In the genomic region with DNA sequence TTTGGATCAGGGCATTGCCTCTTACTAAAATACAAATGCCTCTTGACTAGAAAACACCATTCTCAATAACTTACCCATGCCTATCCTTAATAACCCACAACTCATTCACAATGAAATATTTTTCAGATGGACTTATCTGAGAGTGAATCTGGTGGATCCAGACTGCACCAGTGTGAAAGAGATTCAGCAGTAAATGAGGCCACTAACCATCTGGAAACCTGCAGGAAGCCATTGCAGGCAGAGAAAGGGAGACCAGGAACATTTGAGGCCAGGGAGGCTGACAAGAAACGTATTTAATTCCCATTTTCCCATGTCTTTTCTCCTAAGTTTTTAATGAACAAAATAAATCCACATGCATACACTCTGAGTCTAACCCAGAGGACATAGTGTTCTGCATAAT, we compare ENCODE assay signal across 5 mouse cellular contexts.
"Had no signal": no experiment of that assay in that cellular context is flagged by ENCODE, and none has a peak within 500 bp of the region (broad histone marks: within the 10 kb centered on the region; RNA-seq: fewer than 3 reads in every experiment).

No protein-coding gene starts in this region.

- DNase-seq: kidney, postnatal 10 days; lung, adult 2 months; lung, postnatal 36 days; right cerebral cortex, adult 18-20 months; right cerebral cortex, postnatal 25 days had no signal
